Mouse (Mus musculus) liver, postnatal 0 days (tissue): ENCODE measurements at regions not wholly inside any gene's neighbourhood (a gene's known extent, or its start where the extent isn't known, plus 50 kb on each side); places are given as distances from the start of the nearest gene placed in this dataset.

Experiments used
- CTCF ChIP-seq: sonication (generic); IDR thresholded peaks from 2 replicates; pipeline ENCODE4 v1.5.1; 2016; ENCODE audit warnings: antibody characterized with exemption, low read depth
- EP300 ChIP-seq: IDR thresholded peaks from 2 replicates; pipeline ENCODE4 v1.6.1; 2016; ENCODE audit warnings: antibody characterized with exemption, low read depth, mild to moderate bottlenecking

DNA sequence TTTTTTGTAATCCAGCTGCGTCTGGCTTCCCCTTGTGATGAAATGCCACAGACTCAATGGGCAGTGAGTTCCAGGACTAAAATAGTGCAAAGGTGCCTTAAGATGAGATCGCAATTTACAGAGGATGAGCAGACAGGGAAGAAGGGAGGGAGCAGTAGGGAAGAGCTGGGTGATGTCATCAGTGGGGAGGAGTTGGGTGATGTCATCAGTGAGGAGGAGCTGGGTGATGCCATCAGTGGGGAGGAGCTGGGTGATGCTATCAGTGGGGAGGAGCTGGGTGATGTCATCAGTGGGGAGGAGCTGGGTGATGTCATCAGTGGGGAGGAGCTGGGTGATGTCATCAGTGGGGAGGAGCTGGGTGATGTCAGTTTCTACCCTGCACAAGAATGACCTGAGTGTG, 84.4 kb upstream of the 4930583I09Rik start:
- TF ChIP-seq CTCF = no peak
- no peak for TF ChIP-seq EP300
